Mouse (Mus musculus) skeletal muscle tissue, adult 2 months (tissue): ENCODE data around the gene Wasf1.
A peak's percentile ranks its signal among the peaks of the same experiment; 100 is the strongest.

Experiments
- DNase-seq: peaks from one replicate; pipeline ENCODE4 v3.0.0-alpha.2; 2012; ENCODE audit warnings: low read depth, low spot score

The Wasf1 gene

GRCm38 (mm10) chr10:40882831-40883643, at the start of gene Wasf1, which contains the start of gene Cdc40:
Wasf1 (plus strand) TSS chr10:40883475.
Cdc40 (minus strand) TSS chr10:40883311.
- DNase-seq: peak; percentile 85

- DNase-seq: no peak
These were observed 43.2 kb upstream of the Wasf1 start for GRCm38 (mm10) chr10:40840086-40840485.

GRCm38 (mm10) chr10:40843841-40844240, 39.4 kb upstream of the Wasf1 start:
- no peak for DNase-seq

GRCm38 (mm10) chr10:40844546-40844945, 38.7 kb upstream of the Wasf1 start:
- DNase-seq: no peak

GRCm38 (mm10) chr10:40845626-40846025, 37.6 kb upstream of the Wasf1 start:
- DNase-seq: no peak

GRCm38 (mm10) chr10:40847176-40847874, 36.0 kb upstream of the Wasf1 start:
- DNase-seq: no peak

GRCm38 (mm10) chr10:40850644-40851043, 32.6 kb upstream of the Wasf1 start:
- no peak for DNase-seq

GRCm38 (mm10) chr10:40851138-40851537, 32.1 kb upstream of the Wasf1 start:
- DNase-seq: no peak

- no peak for DNase-seq
These were observed 27.7 kb upstream of the Wasf1 start for GRCm38 (mm10) chr10:40855616-40856015.

GRCm38 (mm10) chr10:40856703-40857102, 26.6 kb upstream of the Wasf1 start:
- no peak for DNase-seq

GRCm38 (mm10) chr10:40857599-40857998, 25.7 kb upstream of the Wasf1 start:
- no peak for DNase-seq

- no peak for DNase-seq
These were observed 15.2 kb upstream of the Wasf1 start for GRCm38 (mm10) chr10:40868081-40868480.

GRCm38 (mm10) chr10:40871301-40871700, 12.0 kb upstream of the Wasf1 start:
- no peak for DNase-seq

- DNase-seq: no peak
These were observed 11.2 kb upstream of the Wasf1 start for GRCm38 (mm10) chr10:40872052-40872451.

GRCm38 (mm10) chr10:40878246-40878645, 5.0 kb upstream of the Wasf1 start:
- no peak for DNase-seq

GRCm38 (mm10) chr10:40879969-40880368, 3.3 kb upstream of the Wasf1 start:
- DNase-seq: no peak

- no peak for DNase-seq
These were observed 2.0 kb upstream of the Wasf1 start for GRCm38 (mm10) chr10:40881236-40881635.

GRCm38 (mm10) chr10:40882333-40882732, 942 bp upstream of the Wasf1 start:
- DNase-seq: no peak

GRCm38 (mm10) chr10:40883644-40884278, 486 bp downstream of the Wasf1 start:
- no peak for DNase-seq

GRCm38 (mm10) chr10:40884279-40884806, 1.1 kb downstream of the Wasf1 start:
- no peak for DNase-seq

- DNase-seq: no peak
These were observed 2.2 kb downstream of the Wasf1 start for GRCm38 (mm10) chr10:40885432-40885831.

- no peak for DNase-seq
These were observed 4.0 kb downstream of the Wasf1 start for GRCm38 (mm10) chr10:40887316-40887715.
